Mouse (Mus musculus): ENCODE measurements around the gene Pik3ip1.

- TF ChIP-seq CTCF (IDR thresholded peaks at IDR 0.05; ENCODE audit: extremely low read depth, insufficient read depth, insufficient read length, insufficient replicate concordance) (no peak), POLR2A (IDR thresholded peaks at IDR 0.05; ENCODE audit: low read depth, low read length) (no peak)
These were observed 36.8 kb upstream of the Pik3ip1 start for GRCm38 (mm10) chr11:3293361-3293760.

All from spleen, adult 2 months (tissue).